Mouse (Mus musculus) hematopoietic stem cell, adult 5-6 weeks (primary cell): Measurements from ENCODE around the gene Vmac. TPM values are rescaled to one million over a fixed set of nuclear protein-coding genes. Genes with fewer than 3 reads are reported as not detected.
A peak's percentile ranks its signal among the peaks of the same experiment; 100 is the strongest.

ENCODE experiments used
- ATAC-seq, 2 experiments: fragments of 125-278 bp in 1 of 2; replicated peaks in 1 of 2; 2 replicates each; pipeline ENCODE4 v1.8.0; 2016 to 2017; ENCODE audit warnings: inconsistent platforms in 2 of 2, mild to moderate bottlenecking in 2 of 2, moderate number of reproducible peaks in 2 of 2, low read depth in 1 of 2, moderate TSS enrichment in 1 of 2; ENCODE audit not compliant: low FRiP score in 2 of 2, poor library complexity in 2 of 2, severe bottlenecking in 2 of 2, insufficient read depth in 1 of 2, low TSS enrichment in 1 of 2
- total RNA-seq: library from RNA; stranded (forward); fragments of 172-1452, 232-1000 nt; gene quantifications from 2 replicates; pipeline ENCODE4 v1.2.3, GENCODE M21; 2017

Vmac gene
- total RNA-seq, 1 experiment from 2014 or later: 12.5 TPM

DNA sequence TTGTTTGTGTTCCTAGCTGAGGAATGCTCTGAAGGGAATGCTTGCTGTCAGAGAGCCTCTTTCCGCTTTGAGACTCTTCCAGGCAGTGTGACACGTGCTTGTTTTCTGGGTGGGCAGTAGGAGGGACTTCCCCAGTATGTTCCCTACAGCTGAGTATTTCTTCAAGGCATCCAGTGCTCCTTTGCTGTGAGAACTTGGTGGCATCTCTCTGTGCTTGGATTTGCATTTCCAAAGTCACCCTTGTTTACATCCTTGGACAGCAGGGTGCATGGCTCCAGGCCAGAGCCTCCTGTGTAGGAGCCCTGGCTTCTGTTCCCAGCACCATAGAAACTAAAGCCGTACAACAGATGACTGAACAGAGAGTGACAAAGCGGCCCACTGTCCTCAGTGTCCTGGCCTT is 9.1 kb downstream of the Vmac start:
- no peak for ATAC-seq

- no peak for ATAC-seq
Observed at GRCm38 (mm10) chr17:56706515-56706914, 11.3 kb downstream of the Vmac start.

GRCm38 (mm10) chr17:56703038-56703437 is 14.8 kb downstream of the Vmac start:
- ATAC-seq: no peak

- ATAC-seq: no peak
Observed at GRCm38 (mm10) chr17:56700451-56700850, 17.4 kb downstream of the Vmac start.

GRCm38 (mm10) chr17:56693851-56694310 is 23.9 kb downstream of the Vmac start:
- peak; percentile 77 to 85 for ATAC-seq

GRCm38 (mm10) chr17:56693395-56693794 is 24.4 kb downstream of the Vmac start:
- no peak; a peak in 2 of 4 replicates for ATAC-seq

- no peak for ATAC-seq
Observed at GRCm38 (mm10) chr17:56688689-56689088, 29.1 kb downstream of the Vmac start.

- no peak; a peak in 1 of 4 replicates for ATAC-seq
Observed at GRCm38 (mm10) chr17:56688045-56688444, 29.8 kb downstream of the Vmac start.

DNA sequence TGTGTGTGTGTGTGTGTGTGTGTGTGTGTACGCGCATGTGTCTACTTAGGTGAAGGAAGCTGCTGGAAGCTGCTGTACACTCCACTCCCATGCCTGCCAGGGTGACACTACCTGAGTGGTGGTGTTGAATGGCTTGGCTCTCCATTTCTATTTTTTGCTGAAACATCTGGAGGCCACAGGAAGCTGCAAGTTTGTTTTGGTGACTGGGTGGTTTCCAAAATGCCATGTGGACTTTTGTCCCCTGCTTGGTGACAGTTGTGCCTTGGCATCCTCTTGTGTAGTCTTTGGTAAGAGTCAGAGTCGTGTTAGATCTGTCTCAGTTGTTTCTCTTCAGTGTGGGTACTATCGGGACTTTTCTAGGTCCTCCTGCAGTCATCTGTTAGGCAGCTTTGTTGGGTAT is 31.0 kb downstream of the Vmac start:
- ATAC-seq: no peak

- no peak for ATAC-seq
Observed at GRCm38 (mm10) chr17:56684649-56685048, 33.2 kb downstream of the Vmac start.

DNA sequence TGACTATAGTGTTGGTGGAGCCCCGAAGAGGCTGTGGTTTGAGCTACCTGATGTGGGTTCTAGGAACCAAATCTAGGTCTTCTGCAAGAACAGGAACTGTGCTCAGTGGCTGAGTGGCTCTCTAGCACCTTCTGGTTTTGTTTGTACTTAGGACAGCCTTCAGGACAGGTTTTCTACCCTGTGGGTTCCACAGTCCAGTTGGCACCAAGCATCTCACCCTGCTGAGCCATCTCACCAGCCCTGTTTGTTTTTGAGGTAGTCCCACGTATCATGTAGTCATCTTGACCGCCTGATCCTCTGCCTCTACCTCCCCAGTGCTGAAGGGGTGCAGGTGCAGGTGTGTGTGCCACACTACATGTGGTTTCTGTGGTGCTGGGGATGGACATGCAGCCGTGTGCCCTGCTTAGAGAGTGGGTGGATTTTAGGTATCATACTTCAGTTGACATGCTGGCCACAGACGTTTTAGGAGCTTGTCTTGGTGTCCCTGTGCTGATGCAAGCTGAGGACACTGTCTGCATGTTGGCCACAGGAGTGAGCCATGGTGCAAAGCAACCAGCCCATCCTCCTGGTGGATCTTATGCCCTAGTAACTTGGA is 34.2 kb downstream of the Vmac start:
- ATAC-seq: no peak

DNA sequence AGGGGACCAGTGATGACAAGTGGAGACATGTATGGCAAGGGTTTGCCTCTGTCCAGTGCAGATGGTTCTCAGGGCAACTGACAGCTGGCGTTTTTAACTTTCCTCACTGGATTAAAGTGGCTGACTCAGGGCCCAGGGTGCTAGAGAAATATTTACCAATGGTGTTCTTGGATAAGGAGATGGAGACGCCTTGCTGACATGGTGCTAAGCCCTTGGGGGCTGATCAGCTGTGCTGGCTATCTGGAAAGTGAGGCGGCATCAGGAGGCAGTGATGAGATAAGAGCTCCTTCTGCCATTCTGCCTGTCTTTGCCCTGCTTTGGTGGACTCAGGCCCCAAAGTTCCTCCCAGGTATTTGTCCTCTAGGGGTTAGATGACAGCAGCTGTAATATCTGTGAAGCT is 34.9 kb downstream of the Vmac start:
- no peak for ATAC-seq

GRCm38 (mm10) chr17:56681791-56682190 is 36.0 kb downstream of the Vmac start:
- no peak for ATAC-seq

- no peak for ATAC-seq
Observed at GRCm38 (mm10) chr17:56673647-56674416, 44.0 kb downstream of the Vmac start.

- ATAC-seq: peak; percentile 86 to 87
Observed at GRCm38 (mm10) chr17:56672941-56673646, 44.7 kb downstream of the Vmac start, which contains the start of gene Ranbp3. Gene Ranbp3 (plus strand): TSS chr17:56673294.

DNA sequence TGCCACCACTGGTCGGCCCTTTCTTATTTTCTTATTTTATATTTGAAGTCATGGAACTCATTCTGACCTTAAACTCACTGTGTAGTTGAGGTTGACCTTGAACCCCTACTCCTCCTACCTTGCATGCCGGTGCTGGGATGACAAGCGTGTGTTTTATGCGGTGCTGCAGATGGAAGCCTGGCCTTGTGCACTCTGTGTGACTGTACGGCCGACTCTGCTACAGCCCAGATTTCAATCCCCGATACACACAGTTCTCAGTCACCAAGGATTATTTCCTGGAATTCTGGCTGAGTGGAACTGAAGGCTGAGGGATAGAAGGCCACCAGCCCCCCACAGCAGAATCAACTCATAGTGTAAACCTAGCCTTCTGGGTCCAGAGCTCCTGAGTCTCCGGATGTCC is 48.1 kb downstream of the Vmac start:
- ATAC-seq: no peak

DNA sequence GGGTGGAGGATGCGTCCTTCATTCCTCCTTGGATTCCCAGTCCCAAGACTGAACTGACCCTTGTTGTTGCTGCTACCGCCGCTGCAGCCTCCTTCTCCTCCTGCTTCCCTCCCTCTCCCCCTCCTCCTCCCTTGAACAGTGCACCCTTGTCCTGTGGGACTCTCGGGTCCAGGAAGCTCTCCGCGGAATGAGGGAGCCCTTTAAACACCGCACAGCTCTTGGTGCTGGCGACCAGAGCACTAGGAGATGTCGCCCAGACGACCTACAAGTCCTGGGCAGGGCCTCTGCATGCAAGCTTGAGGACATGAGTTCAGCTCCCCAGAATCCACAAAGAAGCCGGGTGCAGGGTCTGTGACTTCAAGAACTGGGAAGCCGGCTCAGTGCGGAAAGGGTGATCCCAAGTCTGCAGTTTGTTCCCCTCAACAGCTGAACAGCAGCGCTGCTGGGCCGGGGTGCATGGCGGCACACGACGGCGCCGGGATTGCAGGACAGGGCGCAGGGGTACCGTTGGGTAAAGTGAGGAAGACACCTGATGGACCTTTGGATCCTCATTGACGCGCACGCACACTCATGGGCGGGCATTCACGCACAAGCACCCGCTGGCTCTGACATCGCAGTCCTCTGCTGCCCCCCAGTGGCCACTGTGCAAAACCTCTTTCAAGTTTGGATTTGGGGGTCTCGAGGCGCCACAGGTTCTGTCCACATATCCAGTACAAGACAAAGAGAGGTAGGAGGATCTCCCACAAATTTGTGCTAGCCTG is 49.3 kb downstream of the Vmac start:
- ATAC-seq: peak; percentile 58 to 65
